Mouse (Mus musculus): ENCODE measurements around the gene Gm45837.

The Gm45837 gene

DNA sequence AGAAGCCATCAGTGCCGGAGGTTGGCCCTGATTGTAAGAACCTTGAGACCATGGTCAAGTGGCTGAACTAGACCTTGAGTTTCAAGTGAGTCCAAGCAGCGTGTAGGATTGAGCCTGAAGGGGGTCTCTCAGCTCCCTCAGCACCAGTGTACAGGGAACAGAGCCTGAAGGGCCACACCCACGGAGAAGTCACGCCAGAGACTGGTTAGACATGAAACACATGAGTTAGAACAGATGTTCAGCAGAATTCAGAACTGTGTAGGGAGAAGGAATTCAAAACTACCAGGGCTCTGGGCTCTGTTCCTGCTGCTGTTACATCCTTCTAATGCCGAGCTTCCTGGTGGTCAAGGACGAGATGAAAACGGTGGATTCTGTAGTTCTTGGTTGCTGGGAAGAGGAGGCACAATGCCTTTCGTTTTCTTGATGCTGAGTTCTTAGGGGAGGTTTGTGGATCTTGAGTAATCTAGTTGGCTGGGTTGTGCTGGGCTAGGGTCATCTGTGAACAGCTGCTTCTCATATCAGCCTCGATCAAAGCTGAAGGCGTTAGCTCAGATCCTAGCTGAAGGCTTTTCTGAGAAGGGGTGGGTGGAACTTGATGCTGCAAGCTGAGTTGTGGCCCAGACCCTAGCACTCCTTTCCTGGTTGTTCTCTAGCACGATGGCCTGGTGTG is at the start of gene Gm45837:
Gm45837 (plus strand) TSS at position 620 of the 670 bp plus-strand sequence.
- no peak for DNase-seq

DNA sequence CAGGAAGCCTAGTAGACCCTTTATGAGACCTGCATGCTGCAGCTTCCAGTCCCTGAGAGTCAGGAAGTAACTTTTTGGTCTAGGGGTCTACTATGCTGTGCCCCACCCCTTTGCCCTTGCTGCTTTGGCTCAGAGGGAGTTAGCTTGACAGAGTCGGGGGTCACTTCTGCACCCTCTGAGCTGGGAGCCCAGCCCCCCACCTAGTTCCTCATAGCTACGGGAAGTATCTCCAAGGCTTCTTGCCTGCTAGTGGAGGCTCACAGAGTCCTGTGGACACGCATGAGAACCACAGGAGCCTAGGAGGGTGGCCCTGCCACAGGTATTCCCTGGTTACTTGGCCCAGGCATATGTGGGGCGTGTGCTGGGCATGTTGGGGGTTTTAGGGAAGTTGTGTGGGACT is 49.7 kb upstream of the Gm45837 start:
- DNase-seq = no peak

- no peak for DNase-seq
These were observed 48.9 kb upstream of the Gm45837 start for GRCm38 (mm10) chr7:101361767-101362166.

- no peak for DNase-seq
These were observed 47.9 kb upstream of the Gm45837 start for GRCm38 (mm10) chr7:101362791-101363191.

DNA sequence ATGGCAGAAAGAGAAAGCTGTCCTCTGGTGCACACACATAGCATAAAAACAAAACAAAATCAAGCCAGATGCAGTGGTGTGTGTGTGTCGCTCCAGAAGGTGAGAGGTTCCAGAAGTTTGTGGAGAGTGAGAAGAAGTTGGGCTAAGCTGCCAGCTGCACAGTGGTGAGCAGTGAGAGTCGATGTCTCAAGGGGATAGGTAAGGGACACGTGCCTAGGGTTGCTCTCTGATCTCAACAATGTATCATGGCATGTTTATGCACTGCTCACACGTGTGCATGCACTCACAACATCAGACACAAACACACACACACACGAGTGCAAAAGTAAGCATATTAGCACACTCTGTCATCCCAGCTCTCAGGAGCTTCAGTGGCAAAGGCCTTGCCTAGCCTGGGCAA is 46.8 kb upstream of the Gm45837 start:
- no peak for DNase-seq

DNA sequence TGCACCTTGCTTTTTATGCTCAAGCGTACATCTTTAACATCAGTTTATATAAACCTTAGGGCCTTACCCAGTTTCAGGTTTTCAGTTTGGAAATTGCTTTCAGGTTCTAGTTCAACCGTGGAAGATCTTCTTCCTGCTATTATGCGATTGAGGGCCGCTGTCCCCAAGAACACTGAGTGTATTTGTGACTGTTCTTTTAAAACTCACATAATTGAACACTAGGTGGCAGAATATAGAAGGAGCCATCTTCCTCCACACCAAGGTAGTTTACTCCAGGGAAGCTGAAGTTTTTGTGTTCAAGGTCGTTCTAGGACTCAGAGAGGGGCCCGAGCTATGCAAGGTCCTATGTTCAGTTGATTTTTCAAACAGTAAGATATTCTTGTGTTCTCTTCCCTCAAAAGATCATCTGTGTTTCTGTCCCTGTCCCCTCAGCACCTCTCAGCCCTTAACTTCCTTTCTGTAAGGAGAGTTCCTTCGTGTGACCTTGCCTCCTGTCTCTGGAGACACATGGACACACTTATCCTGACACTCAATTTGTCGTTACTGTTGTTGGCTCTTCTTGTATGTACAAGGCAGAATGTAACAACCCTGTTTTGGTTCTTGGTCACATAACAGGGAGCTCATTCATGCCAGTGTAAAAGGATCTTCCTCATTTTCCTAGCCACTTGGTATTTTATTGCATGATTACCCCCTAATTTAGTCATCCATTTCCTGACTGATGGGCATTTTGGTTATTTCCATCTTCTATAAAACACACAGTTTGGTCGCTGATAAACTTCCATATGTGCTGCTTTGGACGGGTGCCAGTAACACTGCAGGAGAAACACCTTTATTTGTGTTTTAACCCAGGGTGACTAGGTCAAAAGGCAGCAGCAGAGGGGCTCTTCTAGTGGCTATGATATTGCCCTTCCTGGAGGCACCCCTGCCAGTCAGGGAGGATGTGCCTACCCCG is 42.5 kb upstream of the Gm45837 start:
- no peak for DNase-seq

- DNase-seq = no peak
These were observed 41.0 kb upstream of the Gm45837 start for GRCm38 (mm10) chr7:101369666-101370065.

DNA sequence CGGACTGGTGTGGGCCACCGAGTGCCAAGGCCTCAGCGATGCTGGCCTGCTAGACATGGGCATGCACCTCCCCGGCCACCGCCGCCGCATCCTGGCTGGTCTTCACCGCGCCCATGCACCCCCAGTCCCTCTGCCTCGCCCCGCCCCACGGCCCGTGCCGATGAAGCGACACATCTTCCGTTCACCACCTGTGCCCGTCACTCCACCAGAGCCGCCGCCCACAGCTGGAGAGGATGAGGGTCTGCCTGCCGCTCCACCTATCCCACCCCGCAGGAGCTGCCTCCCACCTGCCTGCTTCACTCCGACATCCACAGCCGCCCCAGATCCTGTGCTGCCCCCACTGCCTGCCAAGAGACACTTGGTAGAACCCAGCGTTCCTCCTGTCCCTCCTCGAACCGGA is 37.6 kb upstream of the Gm45837 start:
- no peak for DNase-seq

- no peak for DNase-seq
These were observed 36.5 kb upstream of the Gm45837 start for GRCm38 (mm10) chr7:101374155-101374554.

DNA sequence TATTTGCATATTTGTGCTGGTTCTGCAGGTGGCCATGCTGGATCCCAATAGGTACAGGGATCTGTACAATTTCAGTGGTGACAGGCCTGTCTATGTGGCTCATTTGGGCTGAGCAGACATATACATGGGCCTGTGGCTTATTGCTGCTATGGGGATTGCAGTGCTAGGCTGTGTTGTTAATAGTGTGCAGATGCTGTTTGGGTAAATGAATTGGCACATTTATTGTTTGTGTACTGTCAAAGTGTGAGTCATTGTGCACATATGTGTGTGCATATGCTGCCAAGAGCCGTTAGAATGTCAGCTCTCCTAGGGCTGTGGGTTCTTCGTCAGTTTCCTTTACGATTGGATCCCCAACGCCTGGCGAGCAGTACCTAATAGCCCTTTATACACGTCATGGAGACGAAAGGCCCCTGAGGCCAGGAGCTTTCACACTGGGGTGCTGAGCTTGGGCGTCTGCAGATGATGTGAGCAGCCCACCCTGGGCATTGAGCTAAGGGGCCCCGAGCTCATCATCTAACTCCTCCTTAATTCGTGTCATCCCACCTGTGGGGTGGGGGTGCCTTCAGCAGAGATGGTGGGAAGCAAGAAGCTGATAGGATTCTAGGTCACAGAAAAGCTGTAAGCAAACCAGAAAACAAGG is 33.9 kb upstream of the Gm45837 start:
- DNase-seq = no peak

DNA sequence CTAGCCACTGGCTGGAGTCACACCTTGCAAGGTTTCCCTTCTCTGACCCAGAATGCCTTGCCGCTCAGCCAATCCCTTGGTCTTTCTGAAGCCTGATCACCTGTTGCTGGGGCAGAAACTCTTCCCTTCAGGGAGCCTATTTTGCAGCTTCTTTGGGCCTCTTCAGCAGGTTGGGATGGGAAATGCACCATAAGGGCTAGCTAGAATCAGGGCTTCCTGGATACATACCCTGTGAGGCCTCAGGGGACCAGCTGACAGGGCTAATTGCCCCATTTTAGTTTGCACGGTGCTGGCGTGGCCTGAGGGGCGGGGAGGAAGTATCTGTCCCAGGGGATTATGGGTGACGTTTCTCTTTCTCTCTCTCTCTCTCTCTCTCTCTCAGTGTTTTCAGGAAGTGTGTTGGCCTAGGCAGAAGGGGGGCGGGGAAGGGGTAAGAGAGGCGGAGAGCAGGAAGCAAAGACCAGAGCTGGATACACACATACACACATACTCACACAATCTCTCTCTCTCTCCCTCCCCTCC is 32.9 kb upstream of the Gm45837 start:
- peak; percentile 85 for DNase-seq

DNA sequence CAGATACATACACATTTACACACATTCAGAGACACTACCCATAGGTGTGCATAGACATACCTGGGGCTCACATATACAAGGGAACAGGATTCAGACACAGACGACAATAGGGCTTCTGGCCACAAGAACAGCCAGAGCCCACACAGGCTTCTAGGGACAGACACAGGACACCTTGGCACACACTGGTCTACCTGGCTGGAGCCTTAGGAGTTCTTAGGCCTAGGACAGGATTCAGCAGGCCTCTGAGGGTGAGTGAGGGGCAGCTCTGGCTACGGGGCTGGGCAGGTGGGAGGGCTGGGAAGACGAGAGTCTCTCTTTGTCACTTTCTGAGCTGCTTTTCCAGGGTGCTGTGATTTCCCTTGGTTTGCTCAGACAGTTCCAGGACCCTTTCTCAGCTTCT is 32.4 kb upstream of the Gm45837 start:
- no peak for DNase-seq

DNA sequence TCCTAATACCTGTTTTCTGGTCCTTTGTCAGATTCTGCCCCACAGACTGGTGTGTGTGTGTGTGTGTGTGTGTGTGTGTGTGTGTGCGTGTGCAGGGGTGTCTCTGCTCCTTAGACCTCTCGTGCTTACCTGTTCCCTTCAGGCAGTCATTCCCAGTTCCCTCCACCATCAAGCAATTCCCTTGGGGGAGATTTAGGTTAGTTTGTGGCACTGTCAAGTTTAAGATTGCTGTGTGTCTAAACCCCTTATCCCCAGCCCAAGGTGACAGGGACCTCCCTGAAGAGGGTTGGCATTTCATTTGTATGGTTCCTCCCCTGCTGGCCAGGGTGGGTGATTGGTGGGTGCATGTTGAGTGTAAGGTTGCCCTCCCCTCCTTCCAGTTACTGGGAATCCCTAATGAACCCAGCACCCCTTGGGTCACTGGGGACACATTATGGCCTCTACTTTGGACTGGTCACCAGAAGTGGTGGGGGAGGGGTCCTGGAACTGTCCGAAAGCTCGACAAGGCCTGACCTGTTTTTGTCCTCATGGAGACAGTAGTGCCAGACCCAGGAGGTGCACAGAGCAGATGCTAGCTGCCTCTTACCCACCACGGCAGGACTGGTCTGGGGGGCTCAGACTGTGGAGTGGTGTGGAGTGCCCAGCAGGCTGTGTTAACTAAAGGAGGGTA is 31.8 kb upstream of the Gm45837 start:
- DNase-seq = no peak

GRCm38 (mm10) chr7:101379732-101380131 is 31.0 kb upstream of the Gm45837 start:
- DNase-seq = no peak

DNA sequence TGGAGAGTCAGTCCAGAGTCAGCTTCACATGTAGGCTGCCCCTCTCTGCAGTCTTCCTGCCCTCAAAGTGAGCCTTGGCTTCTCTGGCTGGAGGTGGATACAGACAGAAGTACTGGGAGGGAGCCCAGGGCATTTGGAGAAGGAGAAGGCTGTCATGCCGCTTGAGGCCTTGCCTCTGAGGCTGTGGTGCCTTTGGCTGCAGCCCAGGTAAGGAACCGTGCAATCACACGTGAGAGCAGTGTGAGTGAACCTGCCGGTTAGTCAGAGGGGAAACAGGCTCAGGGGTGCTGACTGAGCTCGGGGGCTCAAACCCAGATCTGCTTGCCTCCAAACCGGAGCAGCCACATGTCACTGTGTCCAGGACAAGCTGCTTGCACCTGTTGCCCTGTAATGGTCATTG is 29.2 kb upstream of the Gm45837 start:
- peak; percentile 69 for DNase-seq

DNA sequence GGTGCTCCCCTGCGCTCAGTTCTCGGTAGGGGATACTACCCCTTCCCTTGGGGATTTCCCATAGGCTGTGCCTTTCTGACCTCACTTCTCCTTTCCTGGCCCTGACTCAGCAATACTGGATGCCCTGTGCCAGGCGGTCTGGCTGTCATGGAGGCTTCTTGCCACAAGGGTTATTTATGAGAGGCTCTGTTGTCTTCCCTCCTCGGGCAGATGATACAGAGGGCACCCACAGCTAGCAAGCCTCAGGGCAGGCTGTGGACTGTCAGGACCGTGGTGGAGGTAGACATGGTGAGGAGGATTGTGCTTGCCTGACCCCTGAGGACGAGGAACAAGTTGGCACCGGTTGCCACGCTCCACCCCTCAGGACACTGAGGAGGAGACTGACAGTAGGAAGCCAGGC is 28.3 kb upstream of the Gm45837 start:
- DNase-seq = peak; percentile 50

GRCm38 (mm10) chr7:101383756-101384155 is 26.9 kb upstream of the Gm45837 start:
- DNase-seq = no peak

DNA sequence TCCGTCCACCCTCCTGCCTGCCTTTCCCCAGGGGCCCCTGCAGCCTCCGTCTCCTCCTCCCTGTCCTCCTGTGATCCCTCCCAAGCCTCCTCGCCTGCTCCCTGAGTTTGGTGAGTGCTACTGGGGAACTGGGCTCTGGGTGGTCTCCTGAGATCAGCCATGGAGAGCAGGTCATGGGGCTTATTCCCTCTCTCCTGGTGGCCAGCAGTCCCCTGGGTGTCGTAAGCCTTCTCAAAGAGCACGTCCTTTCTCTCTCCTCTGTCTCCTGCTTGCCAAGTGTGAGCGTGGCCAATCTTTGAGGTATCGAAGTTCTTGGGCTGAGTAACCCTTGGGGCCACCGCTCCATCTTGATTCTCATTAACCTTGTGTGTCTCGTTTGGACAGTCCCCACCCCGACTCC is 25.8 kb upstream of the Gm45837 start:
- no peak for DNase-seq

GRCm38 (mm10) chr7:101385331-101385733 is 25.4 kb upstream of the Gm45837 start:
- no peak for DNase-seq

GRCm38 (mm10) chr7:101385866-101386452 is 24.7 kb upstream of the Gm45837 start:
- no peak for DNase-seq

GRCm38 (mm10) chr7:101389256-101389655 is 21.4 kb upstream of the Gm45837 start:
- no peak for DNase-seq

GRCm38 (mm10) chr7:101391909-101392479 is 18.7 kb upstream of the Gm45837 start:
- no peak for DNase-seq

Data from kidney, adult 18-20 months (tissue).